Mouse (Mus musculus): ENCODE measurements around the gene Mindy2.

GRCm38 (mm10) chr9:70631665-70632064, 25.3 kb downstream of the Mindy2 start:
- TF ChIP-seq EP300 (IDR thresholded peaks at IDR 0.05; ENCODE audit: insufficient read depth, low read depth, low read length) (no peak), CTCF (IDR thresholded peaks at IDR 0.05; ENCODE audit: low read depth, low read length) (no peak)
